Mouse (Mus musculus) neural tube, embryonic 11.5 days (tissue): ENCODE data around the gene Trim32. TPM values are rescaled to one million over a fixed set of nuclear protein-coding genes. Genes with fewer than 3 reads are reported as not detected.

Experiments
- ATAC-seq: fragments of 200-750 bp; cut with Nextera tagmentation; 2 replicates; pipeline ENCODE4 v1.8.0; 2017; ENCODE audit warnings: moderate number of reproducible peaks, mild to moderate bottlenecking, moderate TSS enrichment, moderate library complexity; ENCODE audit not compliant: insufficient read depth, low FRiP score, low TSS enrichment
- DNase-seq: peaks from one replicate; pipeline ENCODE4 v3.0.0-alpha.2; 2015; ENCODE audit warnings: low spot score
- H3K27ac ChIP-seq: fragments of 300-500 bp; sonication (generic); 2 replicates; pipeline ENCODE4 v1.5.1; 2014; ENCODE audit warnings: low read depth, mild to moderate bottlenecking, low read length
- H3K27me3 ChIP-seq: fragments of 300-500 bp; sonication (generic); 2 replicates; pipeline ENCODE4 v1.6.1; 2014; ENCODE audit warnings: mild to moderate bottlenecking, low read length, mixed read lengths; ENCODE audit not compliant: control insufficient read depth, insufficient read depth
- H3K36me3 ChIP-seq: fragments of 300-500 bp; sonication (generic); 2 replicates; pipeline ENCODE4 v1.6.1; 2014; ENCODE audit warnings: mild to moderate bottlenecking, low read length, moderate library complexity, mixed read lengths; ENCODE audit not compliant: control insufficient read depth, insufficient read depth
- H3K4me1 ChIP-seq: fragments of 300-500 bp; sonication (generic); 2 replicates; pipeline ENCODE4 v1.6.1; 2014; ENCODE audit warnings: low read length, mixed read lengths; ENCODE audit not compliant: control insufficient read depth, insufficient read depth
- H3K4me2 ChIP-seq: fragments of 300-500 bp; sonication (generic); 2 replicates; pipeline ENCODE4 v1.6.1; 2014; ENCODE audit warnings: low read depth, mild to moderate bottlenecking, moderate library complexity
- H3K4me3 ChIP-seq: fragments of 300-500 bp; sonication (generic); 2 replicates; pipeline ENCODE4 v1.5.1; 2014; ENCODE audit warnings: low read depth, low read length
- H3K9ac ChIP-seq: fragments of 300-500 bp; sonication (generic); 2 replicates; pipeline ENCODE4 v1.6.1; 2014; ENCODE audit warnings: mild to moderate bottlenecking, low read length
- H3K9me3 ChIP-seq: fragments of 300-500 bp; sonication (generic); 2 replicates; pipeline ENCODE4 v1.6.1; 2016; ENCODE audit warnings: low read length; ENCODE audit not compliant: control insufficient read depth
- WGBS: fragments of 180-500 bp; shearing (Covaris S2); extraction: QIAGEN DNeasy Blood & Tissue Kit; methylation state at CpG from one replicate; pipeline ENCODE4 v1.1.7; 2014; 5-methylcytosine and 5-hydroxymethylcytosine counted together
- polyA plus RNA-seq: library from polyadenylated mRNA; unstranded; fragments of >200 nt; fragmentation: Nextera tagmentation; extraction: Ambion mirVana; gene quantifications from 2 replicates; pipeline ENCODE4 v1.2.1, GENCODE M21; 2014

Trim32 gene
- polyA plus RNA-seq, 1 experiment from 2014 or later = 76.9 TPM

GRCm38 (mm10) chr4:65608112-65608511, 3.3 kb downstream of the Trim32 start:
- 93% methylated on average over 4 of the region's 4 CpGs for WGBS
- ATAC-seq = no peak
- Histone ChIP-seq H3K4me1 (peaks cover 8% of the 10 kb centered on the region), H3K36me3 (peaks cover under 1% of the 10 kb centered on the region; the same call in 1 of the 2 replicates), H3K9me3 (no peaks in the 10 kb centered on the region), H3K27ac (no peak overlapping the region), H3K4me3 (no peak overlapping the region), H3K4me2 (no peak overlapping the region), H3K9ac (no peak overlapping the region), H3K27me3 (no peaks in the 10 kb centered on the region)
- DNase-seq = no peak

GRCm38 (mm10) chr4:65610329-65610728, 5.5 kb downstream of the Trim32 start:
- no peaks in the 10 kb centered on the region for H3K27me3 ChIP-seq
- no peaks in the 10 kb centered on the region for H3K9me3 ChIP-seq
- H3K4me1 ChIP-seq = peaks cover 8% of the 10 kb centered on the region
- 81% methylated on average over 5 of the region's 5 CpGs for WGBS
- H3K4me2 ChIP-seq = no peak overlapping the region
- no peak overlapping the region for H3K4me3 ChIP-seq
- H3K36me3 ChIP-seq = peaks cover 18% of the 10 kb centered on the region
- ATAC-seq (no peak), DNase-seq (no peak)
- no peak overlapping the region for H3K27ac ChIP-seq
- no peak overlapping the region for H3K9ac ChIP-seq

- DNase-seq = no peak
- 32% methylated on average over 6 of the region's 6 CpGs for WGBS
- Histone ChIP-seq H3K27me3 (no peaks in the 10 kb centered on the region), H3K36me3 (peaks cover 18% of the 10 kb centered on the region), H3K9ac (no peak overlapping the region), H3K9me3 (no peaks in the 10 kb centered on the region), H3K4me2 (no peak overlapping the region), H3K4me3 (no peak overlapping the region), H3K27ac (no peak overlapping the region), H3K4me1 (peaks cover 8% of the 10 kb centered on the region)
- ATAC-seq = peak; percentile 29; the same call in 1 of the 2 replicates
Observed at GRCm38 (mm10) chr4:65610896-65611295, 6.1 kb downstream of the Trim32 start.

GRCm38 (mm10) chr4:65613135-65613534, 8.3 kb downstream of the Trim32 start:
- 96% methylated on average over 14 of the region's 14 CpGs for WGBS
- Histone ChIP-seq H3K9ac (no peak overlapping the region), H3K27me3 (no peaks in the 10 kb centered on the region), H3K9me3 (no peaks in the 10 kb centered on the region), H3K36me3 (peaks cover 22% of the 10 kb centered on the region), H3K4me1 (peaks cover 8% of the 10 kb centered on the region), H3K4me3 (no peak overlapping the region), H3K4me2 (no peak overlapping the region), H3K27ac (no peak overlapping the region)
- DNase-seq = no peak
- ATAC-seq = no peak

GRCm38 (mm10) chr4:65620125-65620524, 15.3 kb downstream of the Trim32 start:
- no peak for DNase-seq
- no peak overlapping the region for H3K9ac ChIP-seq

GRCm38 (mm10) chr4:65638231-65638630, 33.4 kb downstream of the Trim32 start:
- Histone ChIP-seq H3K27ac (no peak overlapping the region), H3K4me1 (no peaks in the 10 kb centered on the region), H3K27me3 (no peaks in the 10 kb centered on the region), H3K36me3 (no peaks in the 10 kb centered on the region), H3K4me3 (no peak overlapping the region), H3K9ac (no peak overlapping the region), H3K4me2 (no peak overlapping the region), H3K9me3 (no peaks in the 10 kb centered on the region)
- DNase-seq = no peak
- no peak for ATAC-seq
- 91% methylated on average over 3 of the region's 3 CpGs for WGBS

More at GRCm38 (mm10) chr4:65620125-65620524, 15.3 kb downstream of the Trim32 start:
- Histone ChIP-seq H3K4me3 (no peak overlapping the region), H3K9me3 (no peaks in the 10 kb centered on the region), H3K36me3 (peaks cover 4% of the 10 kb centered on the region; the same call in 1 of the 2 replicates), H3K27ac (no peak overlapping the region), H3K4me2 (no peak overlapping the region), H3K4me1 (no peaks in the 10 kb centered on the region), H3K27me3 (no peaks in the 10 kb centered on the region)
- ATAC-seq = no peak
- WGBS = 89% methylated on average over 3 of the region's 3 CpGs

GRCm38 (mm10) chr4:65642611-65643010, 37.8 kb downstream of the Trim32 start:
- no peaks in the 10 kb centered on the region for H3K4me1 ChIP-seq
- no peak overlapping the region for H3K9ac ChIP-seq
- no peak overlapping the region for H3K27ac ChIP-seq
- WGBS = 19% methylated on average over 5 of the region's 5 CpGs
- no peaks in the 10 kb centered on the region for H3K9me3 ChIP-seq
- H3K4me3 ChIP-seq = no peak overlapping the region
- no peaks in the 10 kb centered on the region for H3K36me3 ChIP-seq
- H3K4me2 ChIP-seq = no peak overlapping the region
- DNase-seq (no peak), ATAC-seq (peak; percentile 78)
- no peaks in the 10 kb centered on the region for H3K27me3 ChIP-seq

GRCm38 (mm10) chr4:65654723-65655122, 49.9 kb downstream of the Trim32 start:
- no peaks in the 10 kb centered on the region for H3K36me3 ChIP-seq
- no peak overlapping the region for H3K27ac ChIP-seq
- no peak overlapping the region for H3K4me2 ChIP-seq
- WGBS = 2% methylated on average over 2 of the region's 2 CpGs
- H3K4me3 ChIP-seq = no peak overlapping the region
- ATAC-seq (peak; percentile 87; the same call in 1 of the 2 replicates), DNase-seq (peak; percentile 90)
- H3K27me3 ChIP-seq = no peaks in the 10 kb centered on the region
- H3K9ac ChIP-seq = no peak overlapping the region
- no peaks in the 10 kb centered on the region for H3K4me1 ChIP-seq
- no peaks in the 10 kb centered on the region for H3K9me3 ChIP-seq

- no peaks in the 10 kb centered on the region for H3K36me3 ChIP-seq
- WGBS = 76% methylated on average over 6 of the region's 6 CpGs
- H3K27me3 ChIP-seq = no peaks in the 10 kb centered on the region
- no peak for ATAC-seq
- no peak for DNase-seq
- no peaks in the 10 kb centered on the region for H3K4me1 ChIP-seq
- H3K9me3 ChIP-seq = no peaks in the 10 kb centered on the region
- no peak overlapping the region for H3K27ac ChIP-seq
- H3K4me2 ChIP-seq = no peak overlapping the region
- H3K4me3 ChIP-seq = no peak overlapping the region
- H3K9ac ChIP-seq = no peak overlapping the region
Observed at GRCm38 (mm10) chr4:65663176-65663575, 58.4 kb downstream of the Trim32 start.
